Mouse (Mus musculus): ENCODE measurements around the gene Tmem119. TPM values are rescaled to one million over a fixed set of nuclear protein-coding genes. Genes with fewer than 3 reads are reported as not detected.

Gene Tmem119
- polyA plus RNA-seq (2012; rRNA removed) (0.94 and 1.1 TPM in 2 replicates), polyA plus RNA-seq (2014; fragmentation: Nextera tagmentation; extraction: Ambion mirVana) (1.1 and 1.4 TPM in 2 replicates)

DNA sequence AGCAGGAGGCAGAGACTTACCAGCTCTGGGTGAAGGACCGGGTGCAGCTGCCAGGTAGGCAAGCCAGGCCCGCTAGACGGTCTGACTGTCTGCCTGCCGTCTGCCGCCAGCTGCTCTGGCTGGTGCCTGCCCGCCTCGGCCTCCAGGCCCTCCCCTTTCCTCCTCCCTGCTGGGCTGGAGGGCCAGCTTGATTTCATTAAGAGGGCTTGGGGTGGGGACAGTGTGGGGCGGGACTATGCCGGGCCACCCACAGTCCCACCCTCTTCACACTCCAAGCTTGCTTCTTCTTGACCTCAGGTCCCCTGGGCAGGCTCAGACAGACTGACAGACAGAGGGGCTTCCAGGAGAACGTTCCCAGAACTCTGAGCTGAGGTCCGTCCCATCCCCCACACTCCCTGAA is at the start of gene Tmem119:
Gene Tmem119 (minus strand): TSS at position 237 of the 400 bp plus-strand sequence.
- TF ChIP-seq CTCF (IDR thresholded peaks at IDR 0.05; ENCODE audit: low read depth) = no peak
- TF ChIP-seq EP300 (IDR thresholded peaks at IDR 0.05; ENCODE audit: low read depth) = no peak
- H3K27ac ChIP-seq = no peak within 1 kb of the TSS
- no peak for DNase-seq (ENCODE audit: low read depth in 3 of 3, low spot score in 3 of 3)
- H3K4me3 ChIP-seq (ENCODE audit: insufficient read depth in 1 of 2, low read depth in 2 of 2, low read length in 2 of 2) = peak within 1 kb of the TSS in 1 of 2 experiments; percentile 34; a peak in 2 of 4 replicates
- peak; percentile 63 for ATAC-seq (ENCODE audit: insufficient read depth)
- H3K4me1 ChIP-seq (replicated peaks; ENCODE audit: control insufficient read depth in 2 of 2, insufficient read depth in 2 of 2, low read length in 1 of 2) = peaks cover 0 to 6% of the 10 kb centered on the region in 2 experiments; a peak in 1 of 4 replicates
- H3K36me3 ChIP-seq (replicated peaks; ENCODE audit: control insufficient read depth, insufficient read depth, low read depth) = no peaks in the 10 kb centered on the region
- no peaks in the 10 kb centered on the region for H3K9me3 ChIP-seq (ENCODE audit: control insufficient read depth, low read length)
- H3K9ac ChIP-seq (replicated peaks) = no peak within 1 kb of the TSS
- 3% methylated on average over 11 of the region's 11 CpGs for WGBS (ENCODE audit: insufficient replicate concordance)
- no peaks in the 10 kb centered on the region for H3K27me3 ChIP-seq (ENCODE audit: control insufficient read depth, insufficient read depth, low read length)
- H3K4me2 ChIP-seq (ENCODE audit: low read depth) = peak within 1 kb of the TSS; percentile 22; the same call in 1 of the 2 replicates

DNA sequence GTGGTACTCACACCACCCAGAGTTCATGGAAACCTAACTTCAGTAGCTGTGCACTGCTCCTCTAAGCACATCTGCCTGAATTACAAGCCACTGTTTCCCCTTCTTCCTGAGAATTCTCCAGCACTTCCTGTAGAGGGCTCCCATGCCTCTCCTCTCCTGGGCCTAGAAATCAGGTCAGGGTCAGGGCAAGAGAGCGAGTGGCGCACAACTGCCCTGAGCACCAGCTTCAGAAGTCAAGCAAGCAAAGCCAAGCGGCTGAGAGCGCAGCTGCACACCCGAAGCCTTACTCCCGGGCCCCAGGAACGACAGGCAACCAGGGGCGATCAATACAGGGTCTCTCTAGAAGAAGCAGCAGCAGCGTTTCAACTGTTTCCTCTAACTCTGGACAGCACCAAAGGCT is 47.3 kb upstream of the Tmem119 start:
- Histone ChIP-seq H3K4me2 (ENCODE audit: low read depth) (no peak overlapping the region), H3K4me1 (replicated peaks; ENCODE audit: control insufficient read depth in 2 of 2, insufficient read depth in 2 of 2, low read length in 1 of 2) (peaks cover 16 to 18% of the 10 kb centered on the region in 2 experiments), H3K9me3 (ENCODE audit: control insufficient read depth, low read length) (no peaks in the 10 kb centered on the region), H3K27me3 (ENCODE audit: control insufficient read depth, insufficient read depth, low read length) (no peaks in the 10 kb centered on the region), H3K27ac (no peak overlapping the region), H3K36me3 (replicated peaks; ENCODE audit: control insufficient read depth, insufficient read depth, low read depth) (peaks cover 12% of the 10 kb centered on the region; the same call in 1 of the 2 replicates), H3K4me3 (ENCODE audit: insufficient read depth in 1 of 2, low read depth in 2 of 2, low read length in 2 of 2) (no peak overlapping the region), H3K9ac (replicated peaks) (no peak overlapping the region)
- WGBS (ENCODE audit: insufficient replicate concordance) = 80% methylated on average over 9 of the region's 9 CpGs
- TF ChIP-seq EP300 (IDR thresholded peaks at IDR 0.05; ENCODE audit: low read depth) = no peak
- TF ChIP-seq CTCF (IDR thresholded peaks at IDR 0.05; ENCODE audit: low read depth) = no peak
- no peak for DNase-seq (ENCODE audit: low read depth in 3 of 3, low spot score in 3 of 3)
- no peak for ATAC-seq (ENCODE audit: insufficient read depth)

DNA sequence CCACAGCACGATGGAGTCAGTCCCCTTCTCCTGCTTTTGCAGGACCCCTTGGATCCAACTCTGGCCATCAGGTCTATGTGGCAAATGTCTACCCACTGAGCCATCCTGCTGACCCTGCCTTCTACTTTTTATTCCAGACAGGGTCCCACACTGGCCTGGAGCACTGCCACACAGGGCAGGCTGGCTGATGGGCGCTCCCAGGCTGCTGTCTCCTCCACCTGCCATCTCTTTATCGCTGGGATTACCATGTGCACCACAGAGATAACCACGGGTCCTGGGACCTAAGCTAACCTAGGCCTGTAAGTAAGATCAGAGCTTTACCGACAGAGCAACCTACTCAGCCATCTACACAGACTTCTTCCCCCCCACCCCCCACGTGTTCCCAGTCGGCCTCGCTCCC is 46.3 kb upstream of the Tmem119 start:
- ATAC-seq (ENCODE audit: insufficient read depth) (peak; percentile 97), DNase-seq (ENCODE audit: low read depth in 3 of 3, low spot score in 3 of 3) (peak; percentile 78 to 80 (median 79))
- H3K4me1 ChIP-seq (replicated peaks; ENCODE audit: control insufficient read depth in 2 of 2, insufficient read depth in 2 of 2, low read length in 1 of 2) = peaks cover 16 to 18% of the 10 kb centered on the region in 2 experiments
- TF ChIP-seq EP300 (IDR thresholded peaks at IDR 0.05; ENCODE audit: low read depth) = peak; percentile 89
- no peak for TF ChIP-seq CTCF (IDR thresholded peaks at IDR 0.05; ENCODE audit: low read depth)
- no peaks in the 10 kb centered on the region for H3K27me3 ChIP-seq (ENCODE audit: control insufficient read depth, insufficient read depth, low read length)
- H3K9me3 ChIP-seq (ENCODE audit: control insufficient read depth, low read length) = no peaks in the 10 kb centered on the region
- peak overlapping the region; percentile 49 for H3K4me2 ChIP-seq (ENCODE audit: low read depth)
- no peak overlapping the region for H3K4me3 ChIP-seq (ENCODE audit: insufficient read depth in 1 of 2, low read depth in 2 of 2, low read length in 2 of 2)
- WGBS (ENCODE audit: insufficient replicate concordance) = 26% methylated on average over 8 of the region's 8 CpGs
- peak overlapping the region; percentile 43 for H3K9ac ChIP-seq (replicated peaks)
- H3K27ac ChIP-seq = peak overlapping the region; percentile 68
- H3K36me3 ChIP-seq (replicated peaks; ENCODE audit: control insufficient read depth, insufficient read depth, low read depth) = peaks cover 12% of the 10 kb centered on the region; the same call in 1 of the 2 replicates

DNA sequence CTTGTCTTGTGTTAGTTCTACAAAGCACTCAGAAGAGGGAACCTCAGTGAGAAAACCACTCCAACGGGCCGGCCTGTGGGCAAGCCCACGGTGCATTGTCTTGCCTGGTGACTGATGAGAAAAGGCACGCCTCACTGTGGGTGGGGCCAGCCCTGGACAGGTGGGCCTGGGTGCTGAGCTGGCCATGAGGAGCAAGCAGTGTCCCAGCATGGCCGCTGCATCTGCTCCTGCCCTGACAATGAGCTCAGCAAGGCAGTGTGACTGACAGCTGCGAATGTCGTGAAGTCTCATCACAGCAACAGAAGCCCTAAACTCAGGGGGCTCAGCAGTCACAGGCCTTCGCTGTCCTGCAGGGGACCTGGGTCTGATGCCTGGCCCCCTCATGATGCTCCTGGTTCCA is 45.3 kb upstream of the Tmem119 start:
- Histone ChIP-seq H3K4me3 (ENCODE audit: insufficient read depth in 1 of 2, low read depth in 2 of 2, low read length in 2 of 2) (no peak overlapping the region), H3K4me2 (ENCODE audit: low read depth) (no peak overlapping the region), H3K9me3 (ENCODE audit: control insufficient read depth, low read length) (no peaks in the 10 kb centered on the region), H3K27ac (no peak overlapping the region), H3K27me3 (ENCODE audit: control insufficient read depth, insufficient read depth, low read length) (no peaks in the 10 kb centered on the region), H3K9ac (replicated peaks) (no peak overlapping the region), H3K4me1 (replicated peaks; ENCODE audit: control insufficient read depth in 2 of 2, insufficient read depth in 2 of 2, low read length in 1 of 2) (peaks cover 16 to 17% of the 10 kb centered on the region in 2 experiments), H3K36me3 (replicated peaks; ENCODE audit: control insufficient read depth, insufficient read depth, low read depth) (peaks cover 12% of the 10 kb centered on the region; the same call in 1 of the 2 replicates)
- DNase-seq (ENCODE audit: low read depth in 3 of 3, low spot score in 3 of 3) = no peak
- WGBS (ENCODE audit: insufficient replicate concordance) = 82% methylated on average over 8 of the region's 8 CpGs
- TF ChIP-seq EP300 (IDR thresholded peaks at IDR 0.05; ENCODE audit: low read depth) (no peak), CTCF (IDR thresholded peaks at IDR 0.05; ENCODE audit: low read depth) (no peak)
- no peak for ATAC-seq (ENCODE audit: insufficient read depth)

DNA sequence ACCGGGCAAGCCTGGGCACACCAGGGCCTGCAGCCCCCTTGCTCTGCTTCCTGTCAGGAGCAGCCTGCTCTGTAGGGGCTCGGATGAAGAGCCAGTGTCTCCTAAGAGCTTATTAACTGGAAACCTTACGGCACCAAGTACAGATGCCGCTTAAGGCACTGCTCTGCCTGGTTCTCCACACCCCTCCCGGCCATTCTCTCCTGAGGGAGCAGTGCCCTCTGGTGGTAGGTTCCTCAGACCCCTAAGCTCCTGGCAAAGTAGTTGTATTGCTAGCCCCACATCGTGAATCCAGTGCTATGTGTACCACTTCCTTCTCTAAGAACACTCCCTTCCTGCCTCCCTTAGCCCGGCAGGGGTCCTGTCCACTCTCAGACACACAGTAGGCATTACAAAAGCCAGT is 44.4 kb upstream of the Tmem119 start:
- Histone ChIP-seq H3K9ac (replicated peaks) (no peak overlapping the region), H3K9me3 (ENCODE audit: control insufficient read depth, low read length) (no peaks in the 10 kb centered on the region), H3K27ac (no peak overlapping the region), H3K36me3 (replicated peaks; ENCODE audit: control insufficient read depth, insufficient read depth, low read depth) (peaks cover 12% of the 10 kb centered on the region; the same call in 1 of the 2 replicates), H3K27me3 (ENCODE audit: control insufficient read depth, insufficient read depth, low read length) (no peaks in the 10 kb centered on the region), H3K4me3 (ENCODE audit: insufficient read depth in 1 of 2, low read depth in 2 of 2, low read length in 2 of 2) (no peak overlapping the region), H3K4me1 (replicated peaks; ENCODE audit: control insufficient read depth in 2 of 2, insufficient read depth in 2 of 2, low read length in 1 of 2) (peaks cover 16% of the 10 kb centered on the region in 2 experiments), H3K4me2 (ENCODE audit: low read depth) (no peak overlapping the region)
- 42% methylated on average over 7 of the region's 7 CpGs for WGBS (ENCODE audit: insufficient replicate concordance)
- no peak for ATAC-seq (ENCODE audit: insufficient read depth)
- peak in 1 of 3 experiments; percentile 20 for DNase-seq (ENCODE audit: low read depth in 3 of 3, low spot score in 3 of 3)
- TF ChIP-seq CTCF (IDR thresholded peaks at IDR 0.05; ENCODE audit: low read depth) (peak; percentile 90), EP300 (IDR thresholded peaks at IDR 0.05; ENCODE audit: low read depth) (no peak)

Data from liver, embryonic 14.5 days (tissue).